26 mouse cellular contexts compared by ENCODE assay signal in genomic region chr9:64216641-64217040, GRCm38 (mm10). TPM values are rescaled to one million over a fixed set of nuclear protein-coding genes. Genes with fewer than 3 reads are reported as not detected.
DNase-seq lines count a peak whose midpoint lies in the region; ATAC-seq and TF ChIP-seq lines count a peak whose summit lies in the region.
"Had no signal": no experiment of that assay in that cellular context is flagged by ENCODE, and none has a peak within 500 bp of the region (broad histone marks: within the 10 kb centered on the region; RNA-seq: fewer than 3 reads in every experiment).

No protein-coding gene starts in this region.

- H3K4me3 ChIP-seq in lung, postnatal 0 days (ENCODE audit: low read depth, low read length): no peak overlapping the region
- no peak overlapping the region for H3K4me3 ChIP-seq in bone marrow macrophage, adult 2 months (ENCODE audit: insufficient read depth, low read length)
- H3K4me3 ChIP-seq: embryonic facial prominence, embryonic 13.5 days; gastrocnemius, adult 2 months; heart, embryonic 10.5 days; hindbrain, embryonic 13.5 days had no signal

- H3K9ac ChIP-seq in lung, postnatal 0 days (replicated peaks; ENCODE audit: low read depth): no peak overlapping the region
- H3K9ac ChIP-seq: embryonic facial prominence, embryonic 13.5 days; hindbrain, embryonic 13.5 days had no signal

- no peak overlapping the region for H3K27ac ChIP-seq in lung, postnatal 0 days (ENCODE audit: low read length)
- H3K27ac ChIP-seq in bone marrow macrophage, adult 2 months (ENCODE audit: insufficient read depth, low read depth, low read length): peak overlapping the region; percentile 2; the same call in 1 of the 2 replicates
- H3K27ac ChIP-seq: embryonic facial prominence, embryonic 13.5 days; gastrocnemius, adult 2 months; heart, embryonic 10.5 days; hindbrain, embryonic 13.5 days; hindbrain, postnatal 0 days had no signal

- no peaks in the 10 kb centered on the region for H3K36me3 ChIP-seq in lung, postnatal 0 days (ENCODE audit: insufficient read depth, low read length)

- TF ChIP-seq EP300 in lung, postnatal 0 days (IDR thresholded peaks at IDR 0.05): no peak

- no peak overlapping the region for H3K4me2 ChIP-seq in lung, postnatal 0 days (replicated peaks; ENCODE audit: low read depth, low read length)
- H3K4me2 ChIP-seq: embryonic facial prominence, embryonic 13.5 days; hindbrain, embryonic 13.5 days had no signal

- peak; percentile 29 for DNase-seq in lung, postnatal 0 days (ENCODE audit: low spot score)
- DNase-seq in lung, adult 18-20 months: no peak
- DNase-seq in ovary, postnatal 36 days (ENCODE audit: low spot score): no peak
- no peak for DNase-seq in kidney, adult 11 months
- no peak for DNase-seq in left cerebral cortex, adult 8-10 months (ENCODE audit: low spot score in 2 of 2)
- DNase-seq: adrenal gland, postnatal 14 days; B cell, adult 2 months; cerebellum, adult 18-20 months; cerebellum, adult 9-11 months; cerebellum, postnatal 36 days; gastrocnemius, adult 2 months; gastrocnemius, postnatal 36 days; heart, adult 18-20 months; heart, postnatal 10 days; heart, postnatal 4 days had no signal

- TF ChIP-seq POLR2A in bone marrow macrophage, adult 2 months (IDR thresholded peaks at IDR 0.05; ENCODE audit: borderline replicate concordance, low read depth, low read length): no peak

- no peaks in the 10 kb centered on the region for H3K4me1 ChIP-seq in lung, postnatal 0 days (ENCODE audit: insufficient read depth, low read depth, low read length)
- H3K4me1 ChIP-seq in bone marrow macrophage, adult 2 months (ENCODE audit: control insufficient read depth, insufficient read depth, low read length): peaks cover 37% of the 10 kb centered on the region
- H3K4me1 ChIP-seq: hindbrain, embryonic 13.5 days had no signal

- no peaks in the 10 kb centered on the region for H3K27me3 ChIP-seq in lung, postnatal 0 days (replicated peaks; ENCODE audit: insufficient read depth, low read length)
- H3K27me3 ChIP-seq: embryonic facial prominence, embryonic 13.5 days; hindbrain, embryonic 13.5 days; Patski had no signal

- 94% methylated on average over 2 of the region's 2 CpGs for WGBS in lung, postnatal 0 days

- no peak for TF ChIP-seq CTCF in lung, postnatal 0 days (IDR thresholded peaks at IDR 0.05)
- no peak for TF ChIP-seq CTCF in bone marrow macrophage, adult 2 months (IDR thresholded peaks at IDR 0.05; ENCODE audit: low read depth, low read length)

- ATAC-seq in lung, postnatal 0 days: peak; percentile 35; the same call in 1 of the 2 replicates
- ATAC-seq in megakaryocyte progenitor cell, adult 5-6 weeks (replicated peaks; ENCODE audit: poor library complexity): peak; percentile 48; the same call in 1 of the 2 replicates
- ATAC-seq: activated CD4-positive, CD25-positive, alpha-beta regulatory T cell, adult 4 months; CD4-positive, CD25-positive, alpha-beta regulatory T cell, adult 4 months; forebrain, embryonic 14.5 days; hindbrain, postnatal 0 days; Patski had no signal

- H3K9me3 ChIP-seq in lung, postnatal 0 days (ENCODE audit: low read length): no peaks in the 10 kb centered on the region
- H3K9me3 ChIP-seq: embryonic facial prominence, embryonic 13.5 days; G1E; heart, embryonic 10.5 days; hindbrain, embryonic 13.5 days had no signal

RNA-seq across cellular contexts. Expression of gene Uchl4, which starts 18.4 kb away (rescaled TPM):
- 1.0 and 1.1 TPM in 2 replicates for polyA plus RNA-seq in lung, postnatal 0 days (2015; fragmentation: Nextera tagmentation; extraction: Ambion mirVana)
- 1.9 and 2.1 TPM in 2 replicates for polyA plus RNA-seq in bone marrow macrophage, adult 2 months (2012; ENCODE audit: insufficient read depth, insufficient read length, missing spikeins)
- total RNA-seq in megakaryocyte progenitor cell, adult 5-6 weeks (2015): 0.62 and 0.88 TPM in 2 replicates
- 1.1 and 1.4 TPM in 2 replicates for total RNA-seq in megakaryocyte progenitor cell, adult 5-6 weeks (2017)
- 1 to 10 TPM; 1.9 to 2.9 (median 2.5) TPM for total RNA-seq in left cerebral cortex, adult 8-10 months (2022)
- total RNA-seq: hindbrain, postnatal 0 days had no signal
- polyA plus RNA-seq: G1E had no signal

RNA-seq across cellular contexts. Expression of gene Map2k1, which starts 36.8 kb away (rescaled TPM):
- 67.1 and 77.6 TPM in 2 replicates for polyA plus RNA-seq in lung, postnatal 0 days (2015; fragmentation: Nextera tagmentation; extraction: Ambion mirVana)
- 79.9 and 83.4 TPM in 2 replicates for polyA plus RNA-seq in bone marrow macrophage, adult 2 months (2012; ENCODE audit: insufficient read depth, insufficient read length, missing spikeins)
- 34.0 and 38.3 TPM in 2 replicates for total RNA-seq in megakaryocyte progenitor cell, adult 5-6 weeks (2015)
- total RNA-seq in megakaryocyte progenitor cell, adult 5-6 weeks (2017): 47.0 and 54.7 TPM in 2 replicates
- 100 to 1,000 TPM; 274 to 294 (median 288) TPM for total RNA-seq in left cerebral cortex, adult 8-10 months (2022)

RNA-seq across cellular contexts. Expression of gene Snapc5, which starts 37.6 kb away (rescaled TPM):
- polyA plus RNA-seq in lung, postnatal 0 days (2015; fragmentation: Nextera tagmentation; extraction: Ambion mirVana): 35.5 and 47.4 TPM in 2 replicates
- 53.5 and 58.0 TPM in 2 replicates for polyA plus RNA-seq in bone marrow macrophage, adult 2 months (2012; ENCODE audit: insufficient read depth, insufficient read length, missing spikeins)
- total RNA-seq in megakaryocyte progenitor cell, adult 5-6 weeks (2015): 16.5 and 20.7 TPM in 2 replicates
- total RNA-seq in megakaryocyte progenitor cell, adult 5-6 weeks (2017): 47.4 and 48.2 TPM in 2 replicates
- total RNA-seq in left cerebral cortex, adult 8-10 months (2022): 10 to 100 TPM; 18.7 to 25.0 (median 23.0) TPM

RNA-seq across cellular contexts. Expression of gene Rpl4, which starts 43.5 kb away (rescaled TPM):
- 679 and 693 TPM in 2 replicates for polyA plus RNA-seq in lung, postnatal 0 days (2015; fragmentation: Nextera tagmentation; extraction: Ambion mirVana)
- 1,013 and 1,015 TPM in 2 replicates for polyA plus RNA-seq in bone marrow macrophage, adult 2 months (2012; ENCODE audit: insufficient read depth, insufficient read length, missing spikeins)
- total RNA-seq in megakaryocyte progenitor cell, adult 5-6 weeks (2015): 4,149 and 4,331 TPM in 2 replicates
- total RNA-seq in megakaryocyte progenitor cell, adult 5-6 weeks (2017): 2,914 and 3,251 TPM in 2 replicates
- 100 to 1,000 TPM; 558 to 632 (median 593) TPM for total RNA-seq in left cerebral cortex, adult 8-10 months (2022)

RNA-seq across cellular contexts. Expression of gene Zwilch, which starts 43.7 kb away (rescaled TPM):
- 1.5 and 1.7 TPM in 2 replicates for polyA plus RNA-seq in lung, postnatal 0 days (2015; fragmentation: Nextera tagmentation; extraction: Ambion mirVana)
- 16.9 and 22.3 TPM in 2 replicates for polyA plus RNA-seq in bone marrow macrophage, adult 2 months (2012; ENCODE audit: insufficient read depth, insufficient read length, missing spikeins)
- 37.7 and 48.5 TPM in 2 replicates for total RNA-seq in megakaryocyte progenitor cell, adult 5-6 weeks (2015)
- 134 and 155 TPM in 2 replicates for total RNA-seq in megakaryocyte progenitor cell, adult 5-6 weeks (2017)
- total RNA-seq in left cerebral cortex, adult 8-10 months (2022): 1 to 10 TPM; 4.0 to 4.7 (median 4.4) TPM

Comparison
In these comparisons a context has a peak if more than half of its experiments do, and no peak if none do; other contexts are left out.
1. RNA of gene Map2k1, which starts 36.8 kb away (total RNA-seq): 274 to 294 TPM in left cerebral cortex, adult 8-10 months; 34.0 to 54.7 TPM in megakaryocyte progenitor cell, adult 5-6 weeks; every median in the first group is over 4 times any median in the second.